Mouse (Mus musculus) limb, embryonic 14.5 days (tissue): Measurements from ENCODE around the gene A730049H05Rik. TPM values are rescaled to one million over a fixed set of nuclear protein-coding genes. Genes with fewer than 3 reads are reported as not detected.

ENCODE experiments used
- ATAC-seq: fragments of 200-750 bp; cut with Nextera tagmentation; 2 replicates; pipeline ENCODE4 v1.8.0; 2017; ENCODE audit warnings: low read depth, moderate number of reproducible peaks, moderate TSS enrichment; ENCODE audit not compliant: low FRiP score
- DNase-seq: peaks from one replicate; pipeline ENCODE4 v3.0.0-alpha.2; 2015; ENCODE audit warnings: low spot score
- H3K27ac ChIP-seq: fragments of 300-500 bp; sonication (generic); replicated peaks from 2 replicates; pipeline ENCODE4 v1.5.1; 2014; ENCODE audit warnings: low read depth, mild to moderate bottlenecking, low read length, moderate library complexity, mixed read lengths
- H3K27me3 ChIP-seq: fragments of 300-500 bp; sonication (generic); 2 replicates; pipeline ENCODE4 v1.6.1; 2014; ENCODE audit warnings: low read length, mixed read lengths; ENCODE audit not compliant: control insufficient read depth, insufficient read depth
- H3K36me3 ChIP-seq: fragments of 300-500 bp; sonication (generic); 2 replicates; pipeline ENCODE4 v1.6.1; 2014; ENCODE audit warnings: mild to moderate bottlenecking, low read length, moderate library complexity, mixed read lengths; ENCODE audit not compliant: control insufficient read depth, insufficient read depth
- H3K4me1 ChIP-seq: fragments of 300-500 bp; sonication (generic); 2 replicates; pipeline ENCODE4 v1.6.1; 2014; ENCODE audit warnings: antibody characterized with exemption, low read length, mixed read lengths; ENCODE audit not compliant: control insufficient read depth, insufficient read depth
- H3K4me2 ChIP-seq: fragments of 300-500 bp; sonication (generic); replicated peaks from 2 replicates; pipeline ENCODE4 v1.6.1; 2014; ENCODE audit warnings: low read depth, mild to moderate bottlenecking, low read length, moderate library complexity; ENCODE audit not compliant: severe bottlenecking
- H3K4me3 ChIP-seq: fragments of 300-500 bp; sonication (generic); replicated peaks from 2 replicates; pipeline ENCODE4 v1.5.1; 2014; ENCODE audit warnings: low read length
- H3K9ac ChIP-seq: fragments of 300-500 bp; sonication (generic); 2 replicates; pipeline ENCODE4 v1.6.1; 2014; ENCODE audit warnings: mild to moderate bottlenecking, low read depth, low read length, moderate library complexity; ENCODE audit not compliant: severe bottlenecking
- H3K9me3 ChIP-seq: fragments of 300-500 bp; sonication (generic); 2 replicates; pipeline ENCODE4 v1.6.1; 2016; ENCODE audit warnings: low read length; ENCODE audit not compliant: control insufficient read depth
- POLR2A ChIP-seq: fragments of 200-500 bp; IDR thresholded peaks from 2 replicates; pipeline ENCODE4 v1.8.0; 2012; ENCODE audit warnings: inconsistent platforms, mild to moderate bottlenecking, moderate library complexity, borderline replicate concordance; ENCODE audit not compliant: insufficient read depth, insufficient read length; ENCODE audit errors: extremely low read depth
- WGBS: fragments of 180-500 bp; shearing (Covaris S2); extraction: QIAGEN DNeasy Blood & Tissue Kit; methylation state at CpG from one replicate; pipeline ENCODE4 v1.1.7; 2014; 5-methylcytosine and 5-hydroxymethylcytosine counted together
- polyA plus RNA-seq, 2 experiments: library from polyadenylated mRNA; depleted of rRNA in 1 of 2; stranded (reverse) in 1 of 2; unstranded in 1 of 2; fragments of >200 nt; fragmentation: Nextera tagmentation in 1 of 2; extraction: Ambion mirVana in 1 of 2; gene quantifications; 2 replicates each; pipeline versions ENCODE4 v1.2.1 to v1.2.3; 2012 to 2014

A730049H05Rik gene
- polyA plus RNA-seq, 2 experiments, result 0.10 to 0.63 TPM

- no peak overlapping the region for H3K4me3 ChIP-seq
- H3K36me3 ChIP-seq, result peaks cover 33% of the 10 kb centered on the region
- WGBS, result 92% methylated on average over 4 of the region's 4 CpGs
- no peaks in the 10 kb centered on the region for H3K9me3 ChIP-seq
- DNase-seq, result no peak
- no peak overlapping the region for H3K9ac ChIP-seq
- H3K27ac ChIP-seq, result no peak overlapping the region
- no peaks in the 10 kb centered on the region for H3K27me3 ChIP-seq
- H3K4me2 ChIP-seq, result no peak overlapping the region
- H3K4me1 ChIP-seq, result no peaks in the 10 kb centered on the region
- no peak for ATAC-seq
- TF ChIP-seq POLR2A, result no peak
Measured at GRCm38 (mm10) chr6:92854873-92855272, 38.6 kb downstream of the A730049H05Rik start.

DNA sequence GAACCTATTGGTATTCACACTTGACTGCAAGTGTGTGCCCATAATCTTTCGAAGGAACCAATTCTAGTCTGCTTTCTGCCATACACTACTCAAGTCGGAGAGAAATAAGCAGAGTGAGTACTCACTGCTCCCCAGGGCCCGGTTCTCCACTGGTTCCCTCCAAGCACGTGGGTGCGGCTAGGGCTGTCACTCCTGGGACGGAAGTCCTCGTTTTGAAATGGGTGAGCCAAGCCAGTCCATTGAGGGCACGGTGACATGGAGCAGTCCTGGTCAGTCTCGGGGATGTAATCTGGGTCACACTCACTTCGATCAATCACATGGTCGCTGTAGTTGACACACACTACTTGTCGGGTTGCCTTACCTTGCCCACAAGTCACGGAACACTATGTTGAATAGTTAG is 41.5 kb downstream of the A730049H05Rik start:
- no peak for TF ChIP-seq POLR2A
- no peaks in the 10 kb centered on the region for H3K9me3 ChIP-seq
- DNase-seq (no peak), ATAC-seq (no peak)
- no peak overlapping the region for H3K4me3 ChIP-seq
- no peak overlapping the region for H3K9ac ChIP-seq
- H3K27me3 ChIP-seq, result no peaks in the 10 kb centered on the region
- H3K27ac ChIP-seq, result no peak overlapping the region
- peaks cover 42% of the 10 kb centered on the region for H3K36me3 ChIP-seq
- 91% methylated on average over 13 of the region's 13 CpGs for WGBS
- H3K4me2 ChIP-seq, result no peak overlapping the region
- no peaks in the 10 kb centered on the region for H3K4me1 ChIP-seq

DNA sequence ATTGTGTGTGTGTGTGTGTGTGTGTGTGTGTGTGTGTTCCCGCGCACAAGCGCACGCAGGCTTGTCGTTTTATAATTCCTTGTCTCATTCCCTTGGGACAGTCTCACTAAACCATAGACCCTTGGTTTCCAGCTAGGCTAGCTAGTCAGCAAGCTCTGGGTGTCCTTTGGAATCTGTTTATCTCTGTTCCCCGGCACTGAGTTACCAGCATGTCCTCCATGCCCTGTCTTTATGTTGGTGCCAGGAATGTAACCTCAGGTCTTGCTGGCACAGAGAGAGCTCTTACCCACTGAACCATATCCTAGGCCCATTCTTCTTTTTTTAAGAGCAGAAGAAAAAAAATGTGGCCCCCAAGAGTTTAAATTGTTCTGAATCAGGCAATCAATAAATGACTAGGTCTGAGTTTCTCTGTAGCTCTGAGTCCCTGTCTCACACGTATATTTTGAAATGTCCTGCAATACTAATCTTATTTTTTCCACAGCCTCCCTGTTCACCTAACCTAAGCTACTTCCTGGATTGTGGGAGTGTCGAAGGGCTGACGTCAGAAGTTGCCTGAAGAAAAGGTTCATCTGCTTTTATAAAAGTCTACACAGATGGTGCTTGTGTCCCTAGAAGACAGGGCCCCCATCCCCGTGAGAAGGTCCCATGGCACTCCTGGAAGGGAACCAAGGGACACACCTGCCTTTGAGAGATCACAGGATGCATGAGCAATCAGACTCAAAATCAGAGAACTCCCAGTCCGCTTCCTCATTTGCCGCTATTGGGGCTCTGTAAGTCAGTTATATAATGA is 42.6 kb downstream of the A730049H05Rik start:
- H3K4me2 ChIP-seq, result no peak overlapping the region
- no peaks in the 10 kb centered on the region for H3K27me3 ChIP-seq
- H3K27ac ChIP-seq, result no peak overlapping the region
- peaks cover 51% of the 10 kb centered on the region for H3K36me3 ChIP-seq
- no peak for TF ChIP-seq POLR2A
- H3K4me3 ChIP-seq, result no peak overlapping the region
- no peak overlapping the region for H3K9ac ChIP-seq
- 90% methylated on average over 12 of the region's 12 CpGs for WGBS
- H3K9me3 ChIP-seq, result no peaks in the 10 kb centered on the region
- H3K4me1 ChIP-seq, result no peaks in the 10 kb centered on the region
- DNase-seq, result no peak
- no peak for ATAC-seq

DNA sequence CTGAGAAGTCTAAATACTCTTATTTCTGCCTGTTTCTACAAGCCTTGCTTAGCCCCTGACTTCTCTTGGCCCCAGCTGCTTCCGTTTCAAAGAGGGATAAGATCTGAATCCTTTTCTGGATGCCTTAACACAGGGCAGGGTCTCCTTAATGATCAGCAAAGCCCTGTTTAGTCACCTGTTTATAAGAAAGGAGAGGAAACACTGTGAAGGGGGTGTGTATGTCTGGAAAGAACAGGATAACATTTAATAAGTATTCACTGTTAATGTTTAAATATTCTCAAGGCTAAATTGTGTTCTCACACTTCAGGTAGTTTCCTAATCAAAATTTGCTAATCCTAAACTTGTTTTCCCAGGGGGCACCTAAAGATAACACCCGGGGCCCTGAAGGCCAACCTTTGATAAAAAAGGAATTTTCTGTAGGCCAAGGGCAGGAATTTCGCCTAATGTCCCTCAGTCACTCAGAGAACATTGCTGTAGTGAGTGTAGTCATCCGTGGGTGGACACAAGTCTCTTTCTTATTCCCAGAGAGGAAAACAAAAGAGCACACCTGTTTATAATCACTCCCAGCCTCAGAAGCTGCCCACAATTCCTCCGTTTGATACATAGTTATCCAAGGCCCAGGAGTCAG is 44.1 kb downstream of the A730049H05Rik start:
- Histone ChIP-seq H3K4me1 (no peaks in the 10 kb centered on the region), H3K9me3 (no peaks in the 10 kb centered on the region), H3K4me3 (no peak overlapping the region), H3K27me3 (no peaks in the 10 kb centered on the region), H3K9ac (no peak overlapping the region), H3K27ac (no peak overlapping the region), H3K4me2 (no peak overlapping the region), H3K36me3 (peaks cover 52% of the 10 kb centered on the region)
- DNase-seq (no peak), ATAC-seq (no peak)
- 51% methylated on average over 5 of the region's 5 CpGs for whole genome bisulfite sequencing
- TF ChIP-seq POLR2A, result no peak

GRCm38 (mm10) chr6:92862599-92862998 is 46.3 kb downstream of the A730049H05Rik start:
- DNase-seq (no peak), ATAC-seq (no peak)
- Histone ChIP-seq H3K36me3 (peaks cover 45% of the 10 kb centered on the region), H3K9ac (no peak overlapping the region), H3K27ac (no peak overlapping the region), H3K27me3 (no peaks in the 10 kb centered on the region), H3K4me2 (no peak overlapping the region), H3K4me3 (no peak overlapping the region), H3K9me3 (no peaks in the 10 kb centered on the region), H3K4me1 (no peaks in the 10 kb centered on the region)
- WGBS, result 61% methylated on average over 9 of the region's 9 CpGs
- no peak for TF ChIP-seq POLR2A
